Mouse (Mus musculus): ENCODE results near the gene Cfap61. TPM values are rescaled to one million over a fixed set of nuclear protein-coding genes. Genes with fewer than 3 reads are reported as not detected.

Cfap61 gene
- polyA plus RNA-seq, 1 experiment from 2014 or later = 2.9 TPM

DNA sequence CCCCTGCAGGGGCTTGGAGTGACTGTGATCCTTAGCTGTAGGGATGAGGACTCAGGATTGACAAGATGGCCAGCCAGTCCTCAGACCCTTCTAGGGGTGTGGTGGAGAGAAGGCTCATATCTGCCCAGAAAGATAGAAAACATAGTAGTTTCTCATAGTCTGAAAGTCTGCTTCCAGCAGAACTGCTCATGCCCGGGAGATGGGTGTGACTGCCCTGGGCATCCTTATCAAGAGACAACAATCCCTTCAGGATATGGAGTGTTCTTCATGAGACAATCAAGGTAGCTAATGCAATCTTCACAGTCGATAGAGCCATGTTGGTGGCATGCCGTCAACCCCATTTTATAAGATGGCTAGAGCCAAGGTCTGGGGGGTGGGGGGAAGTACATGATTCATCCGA is 173.4 kb downstream of the Cfap61 start:
- H3K4me2 ChIP-seq = no peak overlapping the region
- H3K4me3 ChIP-seq = no peak overlapping the region
- no peak overlapping the region for H3K27ac ChIP-seq (replicated peaks)
- ATAC-seq (ENCODE audit: low FRiP score, low read depth) = no peak
- 94% methylated on average over 4 of the region's 4 CpGs for WGBS
- no peaks in the 10 kb centered on the region for H3K9me3 ChIP-seq
- no peaks in the 10 kb centered on the region for H3K4me1 ChIP-seq (replicated peaks)
- no peaks in the 10 kb centered on the region for H3K36me3 ChIP-seq
- no peak overlapping the region for H3K9ac ChIP-seq
- H3K27me3 ChIP-seq = 0 out of 2 replicates have a peak, but pooled peaks cover 2% of the 10 kb centered on the region

DNA sequence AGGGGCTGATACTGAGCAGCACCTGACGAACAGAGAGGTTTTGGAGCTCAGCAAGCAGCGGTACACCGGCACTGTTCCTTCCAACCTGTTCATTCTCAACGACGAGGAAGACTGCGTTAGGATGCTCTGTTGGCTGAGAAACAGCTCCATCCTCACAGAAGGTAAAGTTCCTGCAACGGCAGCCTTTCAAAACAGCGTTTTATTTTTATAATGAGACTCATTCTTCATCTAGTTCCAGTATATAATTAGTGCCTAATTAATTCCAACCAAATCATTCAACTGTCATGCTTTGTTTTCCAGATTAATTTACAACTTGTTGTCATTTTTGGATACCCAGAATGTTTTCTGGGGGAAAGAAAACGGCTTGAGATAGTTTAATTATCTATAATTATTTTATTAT is 175.3 kb downstream of the Cfap61 start:
- no peak overlapping the region for H3K4me2 ChIP-seq
- H3K9me3 ChIP-seq = no peaks in the 10 kb centered on the region
- no peak overlapping the region for H3K9ac ChIP-seq
- no peak for ATAC-seq (ENCODE audit: low FRiP score, low read depth)
- H3K27ac ChIP-seq (replicated peaks) = no peak overlapping the region
- no peaks in the 10 kb centered on the region for H3K36me3 ChIP-seq
- no peak overlapping the region for H3K4me3 ChIP-seq
- WGBS = 62% methylated on average over 9 of the region's 9 CpGs
- no peaks in the 10 kb centered on the region for H3K4me1 ChIP-seq (replicated peaks)
- no peaks in the 10 kb centered on the region for H3K27me3 ChIP-seq

DNA sequence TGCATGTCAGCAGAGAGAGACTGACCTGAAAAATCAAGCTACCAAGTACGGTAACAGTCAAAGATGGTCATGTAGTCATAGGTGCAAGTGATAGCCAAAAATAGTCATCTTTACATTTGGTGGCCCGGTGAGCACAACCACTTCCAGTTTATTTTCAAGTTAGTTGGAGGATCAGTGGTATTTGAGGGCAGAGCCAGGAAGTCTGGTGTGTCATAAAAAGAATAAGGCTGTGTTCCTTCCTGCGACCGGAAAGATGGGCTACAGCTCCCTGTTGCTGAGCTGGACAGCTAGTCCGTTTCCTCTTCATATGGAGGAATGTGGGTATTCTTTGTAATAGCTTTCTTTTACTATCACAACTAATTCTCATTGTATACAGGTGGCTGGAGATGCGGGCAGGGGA is 181.7 kb downstream of the Cfap61 start:
- Histone ChIP-seq H3K4me3 (no peak overlapping the region), H3K9me3 (no peaks in the 10 kb centered on the region), H3K4me1 (replicated peaks) (0 out of 2 replicates have a peak, but pooled peaks cover 6% of the 10 kb centered on the region), H3K27ac (replicated peaks) (no peak overlapping the region), H3K36me3 (no peaks in the 10 kb centered on the region), H3K27me3 (no peaks in the 10 kb centered on the region), H3K9ac (no peak overlapping the region), H3K4me2 (no peak overlapping the region)
- 88% methylated on average over 6 of the region's 6 CpGs for WGBS
- ATAC-seq (ENCODE audit: low FRiP score, low read depth) = no peak

DNA sequence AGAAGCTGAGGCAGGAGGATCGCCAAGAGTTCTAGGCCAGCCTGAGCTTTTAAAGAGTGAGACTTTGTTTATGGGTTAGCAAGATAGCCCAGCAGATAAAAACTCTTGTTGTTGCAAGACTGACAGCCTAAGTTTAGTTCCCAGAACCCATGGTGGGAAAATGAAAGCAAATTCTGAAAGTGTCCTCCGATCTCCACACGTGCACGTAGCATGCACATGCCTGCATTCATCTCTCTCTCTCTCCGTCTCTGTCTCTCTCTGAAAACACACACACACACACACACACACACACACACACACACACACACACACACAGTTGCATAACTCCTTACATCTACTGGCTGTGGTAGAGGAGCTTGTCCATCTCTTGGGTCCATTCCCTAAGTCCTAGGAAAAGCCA is 182.1 kb downstream of the Cfap61 start:
- 93% methylated on average over 5 of the region's 5 CpGs for WGBS
- H3K4me3 ChIP-seq = no peak overlapping the region
- H3K4me1 ChIP-seq (replicated peaks) = 0 out of 2 replicates have a peak, but pooled peaks cover 6% of the 10 kb centered on the region
- no peak overlapping the region for H3K4me2 ChIP-seq
- H3K9ac ChIP-seq = no peak overlapping the region
- H3K9me3 ChIP-seq = no peaks in the 10 kb centered on the region
- H3K27ac ChIP-seq (replicated peaks) = no peak overlapping the region
- no peaks in the 10 kb centered on the region for H3K27me3 ChIP-seq
- ATAC-seq (ENCODE audit: low FRiP score, low read depth) = no peak
- no peaks in the 10 kb centered on the region for H3K36me3 ChIP-seq

DNA sequence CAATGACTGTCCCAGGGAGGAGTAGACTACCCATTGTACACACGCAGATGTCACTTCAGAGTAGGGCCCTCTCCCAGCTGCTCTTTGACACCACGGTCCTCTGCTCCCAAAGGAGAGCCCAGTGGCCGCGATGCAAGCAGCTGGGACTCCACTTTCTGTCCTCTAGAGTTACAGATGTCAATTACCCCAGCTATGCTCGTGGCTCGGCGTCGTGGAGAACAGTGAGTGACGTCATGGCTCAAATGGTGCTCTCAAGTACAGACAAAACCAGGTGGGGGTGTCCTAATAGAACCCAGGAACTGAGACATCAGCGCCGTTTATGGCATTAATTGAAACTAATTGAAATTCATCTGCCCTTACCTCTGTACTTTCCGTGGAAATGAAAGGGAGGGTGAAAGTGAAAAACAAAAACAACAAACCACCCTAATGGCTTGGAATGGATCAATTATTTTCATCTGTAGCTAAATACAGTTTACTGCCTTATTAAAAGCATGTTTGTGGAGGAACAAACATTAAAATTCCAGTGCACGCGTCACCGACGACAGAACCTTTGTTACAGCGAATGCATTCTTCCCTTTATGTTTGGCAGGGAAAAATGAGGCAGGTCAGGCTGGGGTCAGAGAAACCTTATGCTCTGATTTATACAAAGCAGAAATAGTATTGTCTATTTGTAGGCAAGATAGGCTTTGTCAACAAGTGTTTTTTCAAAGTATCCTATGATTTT is 182.8 kb downstream of the Cfap61 start:
- Histone ChIP-seq H3K27me3 (no peaks in the 10 kb centered on the region), H3K4me3 (no peak overlapping the region), H3K27ac (replicated peaks) (no peak overlapping the region), H3K9me3 (no peaks in the 10 kb centered on the region), H3K9ac (no peak overlapping the region), H3K4me2 (no peak overlapping the region), H3K4me1 (replicated peaks) (0 out of 2 replicates have a peak, but pooled peaks cover 6% of the 10 kb centered on the region), H3K36me3 (no peaks in the 10 kb centered on the region)
- WGBS = 10% methylated on average over 17 of the region's 17 CpGs
- ATAC-seq (ENCODE audit: low FRiP score, low read depth) = no peak; the same call in 1 of the 2 replicates

DNA sequence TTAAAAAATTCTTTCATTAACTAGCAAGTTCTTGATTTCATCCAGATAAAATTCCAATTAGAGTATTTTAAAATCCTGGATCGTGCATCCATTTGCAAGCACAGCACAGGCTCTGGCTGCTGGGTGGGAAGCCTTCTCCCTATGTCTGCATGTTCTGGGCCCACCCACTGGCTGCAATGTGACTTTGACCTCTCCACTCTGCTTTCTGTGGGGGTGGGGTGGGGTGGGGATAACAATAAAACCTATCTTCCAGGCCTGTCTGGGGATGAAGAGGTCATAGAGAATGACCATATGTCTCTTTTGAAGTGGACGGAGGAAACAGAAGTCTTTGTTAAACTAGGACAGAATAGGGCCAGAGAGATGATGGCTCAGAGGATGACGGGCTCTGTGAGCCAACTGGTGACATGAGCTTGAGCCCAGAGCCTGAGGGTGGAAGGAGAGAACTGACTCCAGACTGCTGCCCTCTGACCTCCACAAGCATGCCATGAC is 183.4 kb downstream of the Cfap61 start:
- Histone ChIP-seq H3K4me2 (no peak overlapping the region), H3K9me3 (no peaks in the 10 kb centered on the region), H3K36me3 (no peaks in the 10 kb centered on the region), H3K4me3 (no peak overlapping the region), H3K27me3 (no peaks in the 10 kb centered on the region), H3K4me1 (replicated peaks) (0 out of 2 replicates have a peak, but pooled peaks cover 6% of the 10 kb centered on the region), H3K9ac (no peak overlapping the region), H3K27ac (replicated peaks) (no peak overlapping the region)
- ATAC-seq (ENCODE audit: low FRiP score, low read depth) = no peak
- WGBS = 25% methylated on average over 3 of the region's 3 CpGs

DNA sequence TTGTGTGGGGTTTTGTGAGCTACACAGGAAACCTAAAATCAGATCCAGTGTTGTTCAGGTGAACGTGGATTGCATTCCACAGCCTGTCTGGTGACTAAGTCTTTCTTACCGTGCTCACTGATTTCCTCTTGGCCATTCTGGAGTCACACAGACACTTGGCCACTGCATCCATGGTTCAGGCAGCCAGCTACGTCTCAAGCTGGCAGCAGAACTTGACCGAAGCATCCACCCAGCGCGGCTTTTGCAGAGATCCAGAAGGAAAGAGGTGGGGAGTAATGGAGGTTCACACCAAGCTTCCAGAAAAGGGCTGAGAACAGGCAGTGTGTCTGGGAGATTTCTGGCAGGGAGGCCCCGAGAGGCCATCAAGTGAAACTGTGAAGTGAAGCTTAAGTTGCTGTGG is 187.0 kb downstream of the Cfap61 start:
- H3K36me3 ChIP-seq = no peaks in the 10 kb centered on the region
- no peaks in the 10 kb centered on the region for H3K27me3 ChIP-seq
- H3K9me3 ChIP-seq = no peaks in the 10 kb centered on the region
- ATAC-seq (ENCODE audit: low FRiP score, low read depth) = no peak
- H3K4me2 ChIP-seq = no peak overlapping the region
- no peak overlapping the region for H3K9ac ChIP-seq
- H3K27ac ChIP-seq (replicated peaks) = no peak overlapping the region
- 0 out of 2 replicates have a peak, but pooled peaks cover 6% of the 10 kb centered on the region for H3K4me1 ChIP-seq (replicated peaks)
- H3K4me3 ChIP-seq = no peak overlapping the region
- WGBS = 90% methylated on average over 7 of the region's 7 CpGs

DNA sequence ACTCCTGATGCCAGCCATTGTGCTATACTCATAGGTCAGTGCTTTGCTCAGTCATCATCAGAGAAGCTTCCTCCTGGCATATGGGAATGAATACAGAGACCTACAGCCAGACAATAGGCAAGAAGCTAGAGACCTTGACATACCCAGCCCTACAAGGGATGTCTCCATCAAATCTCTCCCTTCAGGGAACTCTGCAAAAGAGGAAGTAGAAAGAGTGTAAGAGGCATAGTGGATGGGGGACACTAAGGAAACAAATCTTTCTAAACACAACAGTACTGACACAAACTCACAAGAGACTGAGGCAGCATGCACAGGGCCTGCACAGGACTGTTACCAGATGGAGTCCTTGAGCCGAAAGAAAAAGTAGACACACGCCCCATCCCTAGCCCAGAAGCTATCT is 190.5 kb downstream of the Cfap61 start:
- no peak overlapping the region for H3K27ac ChIP-seq (replicated peaks)
- H3K27me3 ChIP-seq = no peaks in the 10 kb centered on the region
- H3K36me3 ChIP-seq = no peaks in the 10 kb centered on the region
- WGBS = 91% methylated on average over 2 of the region's 2 CpGs
- H3K4me2 ChIP-seq = no peak overlapping the region
- H3K9ac ChIP-seq = no peak overlapping the region
- no peak overlapping the region for H3K4me3 ChIP-seq
- ATAC-seq (ENCODE audit: low FRiP score, low read depth) = no peak
- H3K9me3 ChIP-seq = no peaks in the 10 kb centered on the region
- 0 out of 2 replicates have a peak, but pooled peaks cover 3% of the 10 kb centered on the region for H3K4me1 ChIP-seq (replicated peaks)

DNA sequence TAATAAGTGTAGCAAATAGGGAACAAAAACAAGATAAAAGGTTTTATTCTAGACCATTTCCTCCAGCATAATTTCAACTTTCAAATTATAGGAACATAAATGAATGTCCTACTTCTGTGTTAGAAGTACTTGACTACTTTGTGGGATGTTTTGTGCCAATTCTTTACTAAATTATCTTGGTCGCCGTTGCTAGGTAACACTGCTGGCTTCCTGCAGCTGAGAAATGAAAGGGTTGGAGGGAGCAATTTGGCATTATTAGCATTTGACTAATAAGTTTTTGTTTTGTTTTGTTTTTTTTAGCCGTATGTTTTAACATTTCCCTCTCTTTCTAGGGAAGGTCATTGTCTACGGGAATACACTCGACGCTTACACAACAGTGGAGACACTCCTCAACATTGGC is 194.0 kb downstream of the Cfap61 start:
- 0 out of 2 replicates have a peak, but pooled peaks cover 3% of the 10 kb centered on the region for H3K4me1 ChIP-seq (replicated peaks)
- H3K4me2 ChIP-seq = no peak overlapping the region
- H3K36me3 ChIP-seq = no peaks in the 10 kb centered on the region
- no peak overlapping the region for H3K27ac ChIP-seq (replicated peaks)
- H3K4me3 ChIP-seq = no peak overlapping the region
- H3K9ac ChIP-seq = no peak overlapping the region
- H3K9me3 ChIP-seq = no peaks in the 10 kb centered on the region
- no peak for ATAC-seq (ENCODE audit: low FRiP score, low read depth)
- no peaks in the 10 kb centered on the region for H3K27me3 ChIP-seq
- WGBS = 31% methylated on average over 6 of the region's 6 CpGs

DNA sequence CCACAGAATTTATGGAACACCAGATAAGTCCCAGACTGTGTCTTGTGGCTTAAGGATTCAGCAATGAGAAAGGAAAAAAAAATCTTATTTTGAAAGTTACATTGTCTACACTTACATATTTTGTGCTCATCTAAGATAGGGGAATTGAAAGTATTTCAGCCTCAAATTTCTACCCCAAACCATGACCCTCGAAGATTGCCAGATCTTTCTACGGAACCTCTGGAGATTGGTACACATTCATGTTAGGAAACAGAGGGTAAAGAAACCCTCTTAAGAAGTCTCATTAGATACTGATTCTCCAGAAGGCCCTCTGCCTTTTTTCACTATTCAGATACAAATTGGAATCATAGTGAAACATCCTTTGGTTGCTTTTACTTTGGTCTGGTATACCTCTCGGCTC is 195.9 kb downstream of the Cfap61 start:
- H3K9me3 ChIP-seq = no peaks in the 10 kb centered on the region
- no peak overlapping the region for H3K27ac ChIP-seq (replicated peaks)
- H3K4me1 ChIP-seq (replicated peaks) = 0 out of 2 replicates have a peak, but pooled peaks cover 3% of the 10 kb centered on the region
- ATAC-seq (ENCODE audit: low FRiP score, low read depth) = no peak
- H3K4me2 ChIP-seq = no peak overlapping the region
- H3K9ac ChIP-seq = no peak overlapping the region
- H3K27me3 ChIP-seq = no peaks in the 10 kb centered on the region
- no peaks in the 10 kb centered on the region for H3K36me3 ChIP-seq
- 94% methylated on average over 3 of the region's 3 CpGs for WGBS
- no peak overlapping the region for H3K4me3 ChIP-seq

DNA sequence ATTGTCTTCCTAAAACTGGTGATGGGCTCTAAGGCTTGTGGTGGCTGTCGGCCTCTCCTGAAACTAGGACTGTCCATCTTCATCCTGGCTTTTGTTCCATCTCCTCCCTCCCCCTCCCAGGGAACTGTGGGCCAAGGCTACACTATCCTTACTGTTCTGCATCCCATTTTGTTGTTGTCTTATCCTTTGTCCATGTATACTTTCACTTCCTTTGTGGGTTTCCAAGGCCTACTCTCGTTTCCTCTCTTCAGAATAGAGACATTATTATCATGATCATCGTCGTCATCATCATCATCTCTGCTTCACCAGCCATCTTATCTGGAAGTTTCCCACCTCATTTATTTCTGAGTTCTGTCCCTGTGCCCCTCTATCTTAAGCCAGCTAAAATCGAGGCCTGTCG is 199.7 kb downstream of the Cfap61 start:
- H3K36me3 ChIP-seq = no peaks in the 10 kb centered on the region
- H3K27ac ChIP-seq (replicated peaks) = no peak overlapping the region
- no peaks in the 10 kb centered on the region for H3K4me1 ChIP-seq (replicated peaks)
- H3K27me3 ChIP-seq = no peaks in the 10 kb centered on the region
- H3K4me2 ChIP-seq = no peak overlapping the region
- 89% methylated on average over 6 of the region's 6 CpGs for WGBS
- no peak overlapping the region for H3K4me3 ChIP-seq
- no peak for ATAC-seq (ENCODE audit: low FRiP score, low read depth)
- no peaks in the 10 kb centered on the region for H3K9me3 ChIP-seq
- no peak overlapping the region for H3K9ac ChIP-seq

DNA sequence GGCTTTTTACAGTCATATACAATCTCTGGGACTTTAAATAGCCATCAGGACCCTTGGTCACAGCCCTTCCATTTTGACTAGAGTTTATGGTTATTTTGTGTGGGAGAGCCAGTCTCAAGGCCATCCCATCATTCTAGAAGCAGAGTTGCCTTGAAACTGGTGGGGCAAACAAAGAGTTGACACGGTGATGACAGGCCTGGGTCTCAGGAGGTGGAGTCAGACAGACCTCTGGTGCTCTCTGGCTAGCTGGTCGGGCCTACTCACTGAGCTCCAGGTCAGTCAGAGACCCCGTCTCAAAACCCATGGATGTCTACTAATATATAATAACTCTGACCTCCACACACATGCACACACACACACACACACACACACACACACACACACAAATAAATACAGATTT is 206.1 kb downstream of the Cfap61 start:
- no peaks in the 10 kb centered on the region for H3K4me1 ChIP-seq (replicated peaks)
- 92% methylated on average over 3 of the region's 3 CpGs for WGBS
- no peak overlapping the region for H3K4me2 ChIP-seq
- H3K36me3 ChIP-seq = no peaks in the 10 kb centered on the region
- no peaks in the 10 kb centered on the region for H3K27me3 ChIP-seq
- H3K4me3 ChIP-seq = no peak overlapping the region
- H3K27ac ChIP-seq (replicated peaks) = no peak overlapping the region
- no peaks in the 10 kb centered on the region for H3K9me3 ChIP-seq
- ATAC-seq (ENCODE audit: low FRiP score, low read depth) = no peak
- H3K9ac ChIP-seq = no peak overlapping the region

DNA sequence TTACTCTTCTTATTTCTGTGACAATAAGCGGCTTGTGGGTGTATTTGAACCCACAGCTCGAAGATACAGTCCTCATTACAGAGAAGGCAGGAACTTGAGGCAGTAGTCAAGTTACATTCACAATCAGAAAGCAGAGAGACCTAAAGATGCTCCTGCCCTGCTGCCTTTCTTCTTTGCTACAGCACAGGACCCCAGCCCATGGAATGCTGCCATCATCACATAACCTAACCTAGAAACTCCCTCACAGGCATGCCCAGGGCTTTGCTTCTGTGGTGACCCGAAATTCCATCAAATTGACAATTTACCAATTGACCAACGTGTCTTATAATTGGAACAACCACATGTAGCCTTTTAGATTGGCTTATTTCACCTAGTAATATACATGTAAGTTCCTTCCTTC is 212.7 kb downstream of the Cfap61 start:
- 85% methylated on average over 4 of the region's 4 CpGs for WGBS
- Histone ChIP-seq H3K4me3 (no peak overlapping the region), H3K9ac (no peak overlapping the region), H3K9me3 (no peaks in the 10 kb centered on the region), H3K27me3 (no peaks in the 10 kb centered on the region), H3K36me3 (no peaks in the 10 kb centered on the region), H3K4me1 (replicated peaks) (no peaks in the 10 kb centered on the region), H3K4me2 (no peak overlapping the region), H3K27ac (replicated peaks) (no peak overlapping the region)
- no peak for ATAC-seq (ENCODE audit: low FRiP score, low read depth)

Measured in hindbrain, embryonic 15.5 days (tissue).